Mouse (Mus musculus) spleen, adult 2 months (tissue): ENCODE measurements around the gene Stt3b.

Source experiments
- CTCF ChIP-seq: fragments of 200-500 bp; IDR thresholded peaks from 2 replicates; pipeline ENCODE4 v1.5.1; 2011; ENCODE audit warnings: mild to moderate bottlenecking, inconsistent platforms; ENCODE audit not compliant: insufficient read depth, insufficient read length, insufficient replicate concordance; ENCODE audit errors: extremely low read depth
- POLR2A ChIP-seq: fragments of 200-500 bp; IDR thresholded peaks from 2 replicates; pipeline ENCODE4 v1.6.1; 2011; ENCODE audit warnings: low read depth, low read length, inconsistent platforms

- TF ChIP-seq CTCF (no peak), POLR2A (no peak)
Observed at GRCm38 (mm10) chr9:115341576-115341975, 31.4 kb upstream of the Stt3b start.
